Mouse (Mus musculus): Measurements from ENCODE around the gene Grsf1. TPM values are rescaled to one million over a fixed set of nuclear protein-coding genes. Genes with fewer than 3 reads are reported as not detected.

Gene Grsf1
- polyA plus RNA-seq, 1 experiment, result 102 TPM

DNA sequence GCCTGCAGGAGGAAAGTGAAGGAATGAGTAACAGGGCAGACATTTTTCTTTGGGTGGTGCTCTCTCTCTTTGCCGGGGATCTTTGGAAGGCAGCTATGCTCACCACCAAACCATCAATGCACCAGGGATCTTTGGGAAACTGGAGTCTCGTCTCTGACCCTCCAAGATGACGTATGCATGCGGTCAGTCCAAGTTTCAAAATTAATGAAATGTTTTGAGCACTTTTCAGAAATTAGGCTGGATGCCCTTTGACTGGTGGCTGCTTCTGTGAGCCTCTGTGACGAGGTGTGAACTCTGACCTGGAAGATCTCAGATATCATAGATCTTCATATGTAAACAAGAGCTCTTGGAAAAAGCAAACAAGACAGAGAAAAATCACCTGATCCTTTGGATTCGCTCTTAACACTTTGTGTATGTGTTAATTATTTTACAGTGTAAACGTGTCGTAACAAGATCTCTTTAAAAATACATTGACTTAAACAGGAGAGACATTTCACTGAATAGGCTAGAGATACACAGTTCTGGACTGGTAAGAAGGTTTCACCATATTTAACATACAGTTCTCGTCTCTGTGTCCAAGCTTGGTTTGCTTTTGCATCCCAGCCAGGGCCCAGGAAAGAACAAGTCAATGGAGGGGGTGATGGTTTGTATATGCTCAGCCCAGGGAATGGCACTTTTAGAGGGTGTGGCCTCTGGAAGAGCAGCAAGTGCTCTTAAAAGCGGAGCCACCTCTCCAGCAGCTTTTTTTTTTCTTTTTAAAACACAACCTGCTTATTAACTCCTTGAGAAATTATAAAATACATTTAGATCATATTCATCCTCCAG, 14.9 kb upstream of the Grsf1 start:
- no peak overlapping the region for H3K27ac ChIP-seq (ENCODE audit: insufficient read depth, low read length)
- TF ChIP-seq POLR2A (IDR thresholded peaks at IDR 0.05; ENCODE audit: low read depth, low read length), result no peak
- no peak for TF ChIP-seq CTCF (IDR thresholded peaks at IDR 0.05; ENCODE audit: borderline replicate concordance, insufficient read depth, low read length)
- no peaks in the 10 kb centered on the region for H3K4me1 ChIP-seq (ENCODE audit: control insufficient read depth, insufficient read depth, low read length)

GRCm38 (mm10) chr5:88689279-88689938, 13.4 kb upstream of the Grsf1 start:
- Histone ChIP-seq H3K4me1 (ENCODE audit: control insufficient read depth, insufficient read depth, low read length) (no peaks in the 10 kb centered on the region), H3K4me3 (ENCODE audit: insufficient read depth, low read length) (no peak overlapping the region), H3K27ac (ENCODE audit: insufficient read depth, low read length) (no peak overlapping the region)
- TF ChIP-seq POLR2A (IDR thresholded peaks at IDR 0.05; ENCODE audit: low read depth, low read length) (no peak), CTCF (IDR thresholded peaks at IDR 0.05; ENCODE audit: borderline replicate concordance, insufficient read depth, low read length) (no peak)

More for the DNA sequence above, 14.9 kb upstream of the Grsf1 start:
- H3K4me3 ChIP-seq (ENCODE audit: insufficient read depth, low read length), result no peak overlapping the region

DNA sequence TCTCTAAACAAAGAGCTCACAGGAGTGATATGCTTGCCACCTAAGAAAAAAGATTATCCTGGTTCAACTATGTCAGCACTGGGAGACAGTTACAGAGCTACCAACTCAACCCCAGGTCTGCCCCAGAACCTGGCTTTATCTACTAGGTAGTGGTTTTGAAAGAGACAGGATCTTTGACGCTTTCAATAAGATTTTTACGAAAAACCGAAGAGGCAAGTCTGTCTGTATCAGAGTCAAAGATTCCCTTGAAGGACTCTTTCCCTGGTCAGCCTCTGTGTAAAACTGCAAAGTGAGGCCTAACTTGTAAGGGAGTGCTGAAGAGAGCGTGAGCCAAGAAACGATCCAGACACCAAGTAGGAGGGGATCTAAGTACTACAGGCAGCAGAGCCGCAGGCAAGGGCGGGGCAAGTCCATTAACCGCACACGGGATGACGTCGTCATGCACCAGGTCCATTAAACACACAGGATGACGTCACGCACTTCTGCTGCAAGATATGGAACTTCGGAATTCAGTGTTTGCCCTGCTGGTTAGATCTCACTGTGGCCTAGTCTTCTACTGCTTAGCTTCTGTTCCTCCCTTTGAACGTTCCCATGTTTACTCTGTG, 12.7 kb upstream of the Grsf1 start:
- TF ChIP-seq POLR2A (IDR thresholded peaks at IDR 0.05; ENCODE audit: low read depth, low read length) (no peak), CTCF (IDR thresholded peaks at IDR 0.05; ENCODE audit: borderline replicate concordance, insufficient read depth, low read length) (no peak)
- no peak overlapping the region for H3K27ac ChIP-seq (ENCODE audit: insufficient read depth, low read length)
- H3K4me1 ChIP-seq (ENCODE audit: control insufficient read depth, insufficient read depth, low read length), result no peaks in the 10 kb centered on the region
- H3K4me3 ChIP-seq (ENCODE audit: insufficient read depth, low read length), result no peak overlapping the region

DNA sequence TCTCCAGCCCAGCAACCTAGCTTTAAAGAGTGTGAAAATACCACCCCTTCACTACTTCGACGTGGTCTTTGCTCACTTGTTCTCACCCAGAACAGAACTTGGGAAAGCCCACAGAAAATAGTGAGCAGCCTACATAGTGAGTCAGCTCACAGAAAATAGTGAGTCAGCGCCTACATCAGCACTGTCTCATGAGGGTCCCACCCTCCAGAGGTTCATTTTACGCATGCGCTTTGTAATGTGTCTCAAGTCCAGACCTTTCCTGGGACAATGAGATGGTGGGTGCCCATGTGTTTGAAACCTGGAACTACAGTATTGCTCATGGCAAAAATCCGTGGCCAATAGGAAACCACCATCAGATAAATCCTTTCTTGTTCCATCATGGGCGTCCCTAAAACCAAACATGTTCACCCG, 12.0 kb upstream of the Grsf1 start:
- no peak overlapping the region for H3K4me3 ChIP-seq (ENCODE audit: insufficient read depth, low read length)
- no peak for TF ChIP-seq CTCF (IDR thresholded peaks at IDR 0.05; ENCODE audit: borderline replicate concordance, insufficient read depth, low read length)
- no peaks in the 10 kb centered on the region for H3K4me1 ChIP-seq (ENCODE audit: control insufficient read depth, insufficient read depth, low read length)
- H3K27ac ChIP-seq (ENCODE audit: insufficient read depth, low read length), result no peak overlapping the region

GRCm38 (mm10) chr5:88685745-88686299, 9.9 kb upstream of the Grsf1 start:
- no peak overlapping the region for H3K27ac ChIP-seq (ENCODE audit: insufficient read depth, low read length)
- no peak for TF ChIP-seq CTCF (IDR thresholded peaks at IDR 0.05; ENCODE audit: borderline replicate concordance, insufficient read depth, low read length)
- TF ChIP-seq POLR2A (IDR thresholded peaks at IDR 0.05; ENCODE audit: low read depth, low read length), result no peak
- no peaks in the 10 kb centered on the region for H3K4me1 ChIP-seq (ENCODE audit: control insufficient read depth, insufficient read depth, low read length)
- H3K4me3 ChIP-seq (ENCODE audit: insufficient read depth, low read length), result no peak overlapping the region

GRCm38 (mm10) chr5:88685306-88685705, 9.3 kb upstream of the Grsf1 start:
- no peak overlapping the region for H3K27ac ChIP-seq (ENCODE audit: insufficient read depth, low read length)
- no peaks in the 10 kb centered on the region for H3K4me1 ChIP-seq (ENCODE audit: control insufficient read depth, insufficient read depth, low read length)
- TF ChIP-seq CTCF (IDR thresholded peaks at IDR 0.05; ENCODE audit: borderline replicate concordance, insufficient read depth, low read length) (no peak), POLR2A (IDR thresholded peaks at IDR 0.05; ENCODE audit: low read depth, low read length) (no peak)
- no peak overlapping the region for H3K4me3 ChIP-seq (ENCODE audit: insufficient read depth, low read length)

GRCm38 (mm10) chr5:88684226-88684625, 8.3 kb upstream of the Grsf1 start:
- no peak for TF ChIP-seq CTCF (IDR thresholded peaks at IDR 0.05; ENCODE audit: borderline replicate concordance, insufficient read depth, low read length)
- no peak for TF ChIP-seq POLR2A (IDR thresholded peaks at IDR 0.05; ENCODE audit: low read depth, low read length)
- Histone ChIP-seq H3K4me3 (ENCODE audit: insufficient read depth, low read length) (no peak overlapping the region), H3K4me1 (ENCODE audit: control insufficient read depth, insufficient read depth, low read length) (no peaks in the 10 kb centered on the region), H3K27ac (ENCODE audit: insufficient read depth, low read length) (no peak overlapping the region)

GRCm38 (mm10) chr5:88683706-88684105, 7.7 kb upstream of the Grsf1 start:
- Histone ChIP-seq H3K4me1 (ENCODE audit: control insufficient read depth, insufficient read depth, low read length) (no peaks in the 10 kb centered on the region), H3K27ac (ENCODE audit: insufficient read depth, low read length) (no peak overlapping the region), H3K4me3 (ENCODE audit: insufficient read depth, low read length) (no peak overlapping the region)
- TF ChIP-seq CTCF (IDR thresholded peaks at IDR 0.05; ENCODE audit: borderline replicate concordance, insufficient read depth, low read length), result no peak
- no peak for TF ChIP-seq POLR2A (IDR thresholded peaks at IDR 0.05; ENCODE audit: low read depth, low read length)

- no peaks in the 10 kb centered on the region for H3K4me1 ChIP-seq (ENCODE audit: control insufficient read depth, insufficient read depth, low read length)
- H3K4me3 ChIP-seq (ENCODE audit: insufficient read depth, low read length), result no peak overlapping the region
- no peak overlapping the region for H3K27ac ChIP-seq (ENCODE audit: insufficient read depth, low read length)
- TF ChIP-seq CTCF (IDR thresholded peaks at IDR 0.05; ENCODE audit: borderline replicate concordance, insufficient read depth, low read length) (no peak), POLR2A (IDR thresholded peaks at IDR 0.05; ENCODE audit: low read depth, low read length) (no peak)
Measured at GRCm38 (mm10) chr5:88680567-88680966, 4.6 kb upstream of the Grsf1 start.
